Mouse (Mus musculus) midbrain, embryonic 13.5 days (tissue): ENCODE results near the gene Gng4. TPM values are rescaled to one million over a fixed set of nuclear protein-coding genes. Genes with fewer than 3 reads are reported as not detected.

Experiments
- ATAC-seq: fragments of 200-750 bp; cut with Nextera tagmentation; 2 replicates; pipeline ENCODE4 v1.8.0; 2017; ENCODE audit warnings: mild to moderate bottlenecking, moderate TSS enrichment, moderate library complexity
- H3K27ac ChIP-seq: fragments of 300-500 bp; sonication (generic); 2 replicates; pipeline ENCODE4 v1.5.1; 2015; ENCODE audit warnings: inconsistent platforms, mild to moderate bottlenecking, moderate library complexity
- H3K27me3 ChIP-seq: fragments of 300-500 bp; sonication (generic); 2 replicates; pipeline ENCODE4 v1.6.1; 2015; ENCODE audit warnings: mild to moderate bottlenecking, inconsistent platforms
- H3K36me3 ChIP-seq: fragments of 300-500 bp; sonication (generic); 2 replicates; pipeline ENCODE4 v1.6.1; 2015; ENCODE audit warnings: mild to moderate bottlenecking, inconsistent platforms
- H3K4me1 ChIP-seq: fragments of 300-500 bp; sonication (generic); replicated peaks from 2 replicates; pipeline ENCODE4 v1.6.1; 2015; ENCODE audit warnings: inconsistent platforms
- H3K4me2 ChIP-seq: fragments of 300-500 bp; sonication (generic); replicated peaks from 2 replicates; pipeline ENCODE4 v1.6.1; 2015; ENCODE audit warnings: moderate library complexity, mild to moderate bottlenecking, inconsistent platforms
- H3K4me3 ChIP-seq: fragments of 300-500 bp; sonication (generic); replicated peaks from 2 replicates; pipeline ENCODE4 v1.5.1; 2015; ENCODE audit warnings: mild to moderate bottlenecking, inconsistent platforms
- H3K9ac ChIP-seq: fragments of 300-500 bp; sonication (generic); replicated peaks from 2 replicates; pipeline ENCODE4 v1.6.1; 2015; ENCODE audit warnings: mild to moderate bottlenecking, inconsistent platforms
- H3K9me3 ChIP-seq: fragments of 300-500 bp; sonication (generic); 2 replicates; pipeline ENCODE4 v1.6.1; 2016; ENCODE audit warnings: mild to moderate bottlenecking, inconsistent platforms
- WGBS: fragments of 180-500 bp; shearing (Covaris S2); methylation state at CpG from one replicate; pipeline ENCODE4 v1.1.7; 2015; 5-methylcytosine and 5-hydroxymethylcytosine counted together
- polyA plus RNA-seq: library from polyadenylated mRNA; unstranded; fragments of >200 nt; fragmentation: Nextera tagmentation; extraction: Ambion mirVana; gene quantifications from 2 replicates; pipeline ENCODE4 v1.2.1, GENCODE M21; 2015

The Gng4 gene
- polyA plus RNA-seq, 1 experiment from 2014 or later: 14.3 TPM

- ATAC-seq: no peak
- Histone ChIP-seq H3K9ac (no peak overlapping the region), H3K4me2 (no peak overlapping the region), H3K4me3 (no peak overlapping the region), H3K9me3 (no peaks in the 10 kb centered on the region), H3K36me3 (no peaks in the 10 kb centered on the region), H3K27me3 (no peaks in the 10 kb centered on the region), H3K27ac (no peak overlapping the region), H3K4me1 (no peaks in the 10 kb centered on the region)
- 76% methylated on average over 7 of the region's 7 CpGs for WGBS
Observed at GRCm38 (mm10) chr13:13820234-13821123, 36.6 kb downstream of the Gng4 start.

GRCm38 (mm10) chr13:13824946-13825345 is 41.1 kb downstream of the Gng4 start:
- H3K36me3 ChIP-seq: no peaks in the 10 kb centered on the region
- no peak overlapping the region for H3K4me2 ChIP-seq
- no peak overlapping the region for H3K4me3 ChIP-seq
- no peaks in the 10 kb centered on the region for H3K27me3 ChIP-seq
- no peak for ATAC-seq
- no peak overlapping the region for H3K27ac ChIP-seq
- no peaks in the 10 kb centered on the region for H3K4me1 ChIP-seq
- 94% methylated on average over 7 of the region's 7 CpGs for WGBS
- no peak overlapping the region for H3K9ac ChIP-seq
- H3K9me3 ChIP-seq: no peaks in the 10 kb centered on the region

GRCm38 (mm10) chr13:13826533-13826932 is 42.7 kb downstream of the Gng4 start:
- 92% methylated on average over 6 of the region's 6 CpGs for WGBS
- Histone ChIP-seq H3K4me1 (no peaks in the 10 kb centered on the region), H3K4me3 (no peak overlapping the region), H3K27ac (no peak overlapping the region), H3K4me2 (no peak overlapping the region), H3K9ac (no peak overlapping the region), H3K36me3 (no peaks in the 10 kb centered on the region), H3K9me3 (no peaks in the 10 kb centered on the region), H3K27me3 (no peaks in the 10 kb centered on the region)
- no peak for ATAC-seq

GRCm38 (mm10) chr13:13828125-13828524 is 44.3 kb downstream of the Gng4 start:
- Histone ChIP-seq H3K9ac (no peak overlapping the region), H3K4me3 (no peak overlapping the region), H3K9me3 (no peaks in the 10 kb centered on the region), H3K4me1 (no peaks in the 10 kb centered on the region), H3K27ac (no peak overlapping the region), H3K27me3 (no peaks in the 10 kb centered on the region), H3K36me3 (no peaks in the 10 kb centered on the region), H3K4me2 (no peak overlapping the region)
- 48% methylated on average over 1 of the region's 1 CpGs for whole genome bisulfite sequencing
- ATAC-seq: no peak

GRCm38 (mm10) chr13:13830469-13831074 is 46.7 kb downstream of the Gng4 start:
- no peak overlapping the region for H3K4me2 ChIP-seq
- no peaks in the 10 kb centered on the region for H3K36me3 ChIP-seq
- no peak for ATAC-seq
- no peaks in the 10 kb centered on the region for H3K9me3 ChIP-seq
- WGBS: 60% methylated on average over 4 of the region's 4 CpGs
- no peaks in the 10 kb centered on the region for H3K4me1 ChIP-seq
- H3K27me3 ChIP-seq: no peaks in the 10 kb centered on the region
- H3K27ac ChIP-seq: no peak overlapping the region
- no peak overlapping the region for H3K9ac ChIP-seq
- H3K4me3 ChIP-seq: no peak overlapping the region

GRCm38 (mm10) chr13:13835180-13835579 is 51.3 kb downstream of the Gng4 start:
- no peaks in the 10 kb centered on the region for H3K36me3 ChIP-seq
- no peak for ATAC-seq
- WGBS: 58% methylated on average over 2 of the region's 2 CpGs

GRCm38 (mm10) chr13:13845021-13845420 is 61.2 kb downstream of the Gng4 start:
- 66% methylated on average over 4 of the region's 4 CpGs for WGBS
- ATAC-seq: no peak
- H3K4me2 ChIP-seq: no peak overlapping the region

More at GRCm38 (mm10) chr13:13835180-13835579, 51.3 kb downstream of the Gng4 start:
- H3K4me1 ChIP-seq: no peaks in the 10 kb centered on the region
- no peak overlapping the region for H3K27ac ChIP-seq
- no peak overlapping the region for H3K4me3 ChIP-seq
- peaks cover 10% of the 10 kb centered on the region; the same call in 1 of the 2 replicates for H3K9me3 ChIP-seq
- no peaks in the 10 kb centered on the region for H3K27me3 ChIP-seq
- no peak overlapping the region for H3K4me2 ChIP-seq
- H3K9ac ChIP-seq: no peak overlapping the region

GRCm38 (mm10) chr13:13847075-13847599 is 63.3 kb downstream of the Gng4 start:
- H3K4me2 ChIP-seq: no peak overlapping the region
- no peaks in the 10 kb centered on the region for H3K9me3 ChIP-seq
- no peak for ATAC-seq
- no peaks in the 10 kb centered on the region for H3K36me3 ChIP-seq
- H3K4me1 ChIP-seq: no peaks in the 10 kb centered on the region
- H3K27me3 ChIP-seq: no peaks in the 10 kb centered on the region
- H3K9ac ChIP-seq: no peak overlapping the region
- no peak overlapping the region for H3K4me3 ChIP-seq
- H3K27ac ChIP-seq: no peak overlapping the region
- 78% methylated on average over 3 of the region's 3 CpGs for WGBS

More at GRCm38 (mm10) chr13:13845021-13845420, 61.2 kb downstream of the Gng4 start:
- Histone ChIP-seq H3K27me3 (no peaks in the 10 kb centered on the region), H3K4me1 (no peaks in the 10 kb centered on the region), H3K36me3 (no peaks in the 10 kb centered on the region), H3K9me3 (no peaks in the 10 kb centered on the region), H3K9ac (no peak overlapping the region), H3K27ac (no peak overlapping the region), H3K4me3 (no peak overlapping the region)

GRCm38 (mm10) chr13:13857190-13857589 is 73.3 kb downstream of the Gng4 start:
- no peaks in the 10 kb centered on the region for H3K9me3 ChIP-seq
- H3K9ac ChIP-seq: no peak overlapping the region
- no peaks in the 10 kb centered on the region for H3K36me3 ChIP-seq
- 86% methylated on average over 4 of the region's 4 CpGs for WGBS
- no peaks in the 10 kb centered on the region for H3K4me1 ChIP-seq
- no peak overlapping the region for H3K4me3 ChIP-seq
- no peak overlapping the region for H3K4me2 ChIP-seq
- ATAC-seq: no peak
- no peak overlapping the region for H3K27ac ChIP-seq
- H3K27me3 ChIP-seq: no peaks in the 10 kb centered on the region

- Histone ChIP-seq H3K9ac (no peak overlapping the region), H3K4me3 (no peak overlapping the region), H3K4me1 (no peaks in the 10 kb centered on the region), H3K27me3 (no peaks in the 10 kb centered on the region), H3K4me2 (no peak overlapping the region), H3K36me3 (no peaks in the 10 kb centered on the region), H3K9me3 (no peaks in the 10 kb centered on the region), H3K27ac (no peak overlapping the region)
- 47% methylated on average over 11 of the region's 11 CpGs for WGBS
- ATAC-seq: no peak
Observed at GRCm38 (mm10) chr13:13862346-13862745, 78.5 kb downstream of the Gng4 start.

GRCm38 (mm10) chr13:13862941-13863340 is 79.1 kb downstream of the Gng4 start:
- Histone ChIP-seq H3K36me3 (no peaks in the 10 kb centered on the region), H3K27ac (no peak overlapping the region), H3K9me3 (no peaks in the 10 kb centered on the region), H3K4me2 (no peak overlapping the region), H3K9ac (no peak overlapping the region), H3K27me3 (no peaks in the 10 kb centered on the region), H3K4me3 (no peak overlapping the region), H3K4me1 (no peaks in the 10 kb centered on the region)
- WGBS: 44% methylated on average over 6 of the region's 6 CpGs
- no peak for ATAC-seq

GRCm38 (mm10) chr13:13866339-13866738 is 82.5 kb downstream of the Gng4 start:
- H3K36me3 ChIP-seq: no peaks in the 10 kb centered on the region
- H3K9ac ChIP-seq: no peak overlapping the region
- 83% methylated on average over 2 of the region's 2 CpGs for WGBS
- H3K4me2 ChIP-seq: no peak overlapping the region
- H3K4me3 ChIP-seq: no peak overlapping the region
- H3K9me3 ChIP-seq: no peaks in the 10 kb centered on the region
- no peaks in the 10 kb centered on the region for H3K4me1 ChIP-seq
- H3K27ac ChIP-seq: no peak overlapping the region
- H3K27me3 ChIP-seq: no peaks in the 10 kb centered on the region
- ATAC-seq: no peak
